Mouse (Mus musculus): ENCODE measurements around the gene Gss.
"Not testable (repeated sequence)": the region's sequence is repeated elsewhere in the genome, so short reads cannot be mapped to it uniquely, and the experiment has no call there.

Gene Gss

DNA sequence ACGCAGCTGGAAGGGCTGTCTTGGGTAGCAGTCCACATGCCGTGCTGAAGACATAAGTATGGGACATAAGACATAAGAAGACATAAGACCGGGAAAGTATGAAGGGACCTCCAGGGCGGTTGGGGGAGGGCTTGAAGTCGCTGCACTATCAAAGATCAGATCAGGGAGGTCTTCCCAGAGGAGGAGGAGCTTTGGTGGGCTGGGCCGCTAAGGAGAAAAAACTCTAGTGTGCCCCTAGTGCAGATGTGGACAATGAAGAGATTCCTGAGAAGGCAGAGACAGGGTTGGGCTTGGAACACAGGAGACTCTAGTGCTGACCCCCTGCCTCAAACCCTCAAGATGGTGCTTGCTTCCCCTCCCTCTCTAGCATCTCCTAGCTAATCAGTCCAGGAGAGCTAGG, 24.4 kb upstream of the Gss start:
- no peak for DNase-seq (ENCODE audit: low spot score)

GRCm38 (mm10) chr2:155613953-155614352, 21.3 kb upstream of the Gss start:
- DNase-seq (ENCODE audit: low spot score), result no peak

GRCm38 (mm10) chr2:155613326-155613755, 20.7 kb upstream of the Gss start:
- DNase-seq (ENCODE audit: low spot score), result peak; percentile 81

- no peak for DNase-seq (ENCODE audit: low spot score)
Observed at GRCm38 (mm10) chr2:155611834-155612550, 19.4 kb upstream of the Gss start.

DNA sequence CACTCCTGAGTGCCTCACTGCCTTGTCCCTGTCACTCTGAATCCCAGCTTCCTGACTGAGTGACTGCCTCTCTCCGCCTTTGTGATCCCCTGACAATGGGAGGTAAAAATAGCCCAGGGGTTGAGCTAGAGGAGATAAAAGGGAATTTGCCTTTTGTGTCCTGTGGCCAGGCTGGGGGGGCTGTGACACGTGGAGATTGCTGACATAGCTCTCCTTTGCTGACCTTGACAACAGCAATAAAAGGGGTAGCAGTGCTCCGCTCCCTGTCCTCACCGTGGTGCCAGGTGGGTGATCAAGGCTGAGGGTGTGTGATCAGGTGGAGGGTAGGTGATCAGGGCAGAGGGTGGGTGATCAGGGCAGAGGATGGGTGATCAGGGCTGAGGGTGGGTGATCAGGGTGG, 18.4 kb upstream of the Gss start, which contains the start of gene Myh7b:
Myh7b (plus strand) TSS at position 235 of the 400 bp plus-strand sequence.
- DNase-seq (ENCODE audit: low spot score), result no peak

DNA sequence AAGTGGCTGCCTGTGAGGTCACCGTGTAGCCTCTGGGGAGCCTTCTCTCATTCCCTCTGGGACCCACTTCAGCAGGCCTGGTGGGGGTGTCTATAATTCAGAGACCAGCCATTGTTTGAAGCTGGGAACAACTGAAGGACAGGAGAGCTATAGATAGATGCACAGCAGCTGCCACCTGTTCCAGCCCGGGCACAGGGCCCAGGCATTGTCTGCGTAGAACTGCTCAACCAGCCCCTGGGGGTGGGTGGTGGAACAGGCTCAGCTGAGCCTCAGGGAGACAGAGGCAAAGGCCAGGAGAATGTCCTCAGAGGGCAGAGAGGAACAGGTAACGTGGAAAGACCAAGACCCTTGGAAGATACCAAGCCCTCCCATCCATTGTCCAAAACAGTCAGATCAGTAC, 13.8 kb upstream of the Gss start:
- no peak for DNase-seq (ENCODE audit: low spot score)

GRCm38 (mm10) chr2:155605236-155605589, 12.6 kb upstream of the Gss start:
- not testable (repeated sequence) for DNase-seq (ENCODE audit: low spot score)

DNA sequence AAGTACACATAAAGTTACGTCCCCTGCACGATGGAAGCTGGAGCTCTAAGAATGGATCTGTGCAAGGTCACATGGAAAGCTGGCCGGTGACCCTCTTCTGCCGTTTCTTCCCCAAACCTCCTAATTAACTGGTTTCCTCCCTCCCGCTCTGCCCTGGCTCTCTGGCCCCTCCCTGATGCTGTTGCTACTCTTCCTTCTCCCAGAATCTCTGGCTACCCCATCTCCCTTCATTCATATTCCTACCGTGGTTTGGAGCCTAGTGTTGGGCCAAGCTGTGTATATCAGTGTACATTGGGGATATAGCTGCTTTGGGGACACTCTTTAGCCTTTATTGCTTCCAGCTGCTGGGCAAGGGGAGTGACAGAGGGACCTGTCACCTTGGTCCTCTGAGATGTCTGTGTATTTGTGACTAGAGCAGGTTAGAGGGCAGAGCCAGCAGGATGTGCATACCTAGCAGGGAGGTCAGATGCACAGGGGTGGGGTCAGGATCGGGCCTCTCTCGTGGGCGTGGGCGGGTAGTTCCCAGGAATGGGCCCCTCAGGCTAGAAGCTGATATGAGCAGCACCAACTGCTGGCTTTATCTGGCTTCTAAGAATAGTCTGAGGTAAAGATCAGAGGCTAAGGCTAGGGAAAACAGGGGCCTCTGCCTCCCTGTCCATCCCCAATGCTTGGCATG, 12.1 kb upstream of the Gss start:
- DNase-seq (ENCODE audit: low spot score), result no peak

GRCm38 (mm10) chr2:155603707-155604106, 11.1 kb upstream of the Gss start:
- DNase-seq (ENCODE audit: low spot score), result no peak

DNA sequence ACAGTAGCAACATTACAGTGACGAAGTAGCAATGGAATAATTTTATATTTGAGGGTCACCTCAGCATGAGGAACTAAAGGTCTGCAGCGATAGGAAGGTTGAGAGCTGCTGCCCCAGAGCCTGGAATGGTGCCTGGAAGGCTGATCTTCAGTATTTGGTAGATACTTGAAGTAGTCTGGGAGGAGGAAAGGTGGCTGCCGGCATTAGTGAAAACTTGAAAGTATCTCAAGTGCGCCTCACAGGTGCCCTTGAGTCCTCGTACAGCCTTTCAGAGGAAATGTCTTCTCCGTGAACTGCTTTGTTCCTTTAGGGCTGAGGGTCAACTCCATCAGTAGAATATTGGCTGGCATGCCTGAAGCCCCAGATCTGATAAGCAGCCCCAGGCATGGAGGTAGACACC, 2.9 kb upstream of the Gss start:
- DNase-seq (ENCODE audit: low spot score), result no peak

DNA sequence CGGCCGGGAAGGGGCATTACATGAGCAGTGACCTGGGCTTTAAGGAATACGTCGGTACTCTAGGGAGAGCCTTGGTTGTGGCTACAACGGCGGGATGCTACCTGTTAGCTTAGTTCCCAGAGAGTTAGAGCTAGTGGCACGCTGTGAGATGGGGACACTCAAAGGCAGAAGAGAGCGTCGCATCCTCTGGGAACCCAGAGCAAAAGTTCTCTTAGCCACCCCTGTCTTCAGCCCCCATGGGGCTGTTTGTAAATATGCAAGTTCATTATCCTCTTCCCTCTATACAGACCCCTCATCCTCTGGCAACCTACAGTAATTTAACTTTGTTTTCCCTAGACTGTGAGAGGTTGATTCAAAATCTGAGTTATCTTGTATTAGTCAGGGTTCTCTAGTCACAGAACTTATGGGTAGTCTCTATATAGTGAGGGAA, 259 bp upstream of the Gss start:
- DNase-seq (ENCODE audit: low spot score), result no peak

DNA sequence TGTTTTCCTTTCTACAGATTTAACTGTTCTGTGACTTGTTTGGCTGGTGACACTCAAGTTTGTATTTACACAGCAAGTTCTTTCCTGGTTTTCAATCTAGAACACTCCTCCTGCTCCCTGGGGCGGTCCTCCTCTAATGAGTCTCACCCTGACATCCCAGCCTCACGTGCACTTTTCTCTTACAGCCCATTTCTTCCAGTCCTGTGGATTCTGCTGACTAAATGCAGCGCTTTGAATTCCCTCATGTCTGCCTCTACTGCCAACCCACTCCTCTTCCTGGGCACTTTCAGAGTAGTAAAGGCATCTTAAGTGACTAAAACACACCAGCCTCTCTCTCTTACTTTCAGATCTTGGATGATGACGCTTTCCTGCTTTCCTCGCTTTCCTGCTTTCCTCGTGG, 934 bp downstream of the Gss start:
- no peak for DNase-seq (ENCODE audit: low spot score)

DNA sequence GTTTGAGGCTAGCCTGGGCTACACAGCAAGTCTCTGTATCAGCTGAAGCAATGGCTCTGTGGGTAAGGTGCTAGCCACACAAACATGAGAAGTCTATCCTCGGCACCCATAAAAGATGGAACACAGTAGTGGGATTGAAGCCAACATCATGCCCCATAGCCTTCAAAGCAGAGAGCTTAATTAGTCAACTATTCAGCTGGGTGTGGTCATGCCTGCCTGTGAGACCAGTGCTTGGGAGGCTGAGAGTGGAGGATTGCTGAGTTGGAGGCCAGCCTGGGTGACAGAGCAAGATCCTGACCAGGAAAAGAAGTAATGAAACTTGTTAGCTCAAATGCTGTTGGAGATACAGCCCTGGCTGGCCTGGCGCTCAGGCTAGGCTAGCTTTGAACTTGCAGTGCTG, 1.7 kb downstream of the Gss start:
- DNase-seq (ENCODE audit: low spot score), result no peak

DNA sequence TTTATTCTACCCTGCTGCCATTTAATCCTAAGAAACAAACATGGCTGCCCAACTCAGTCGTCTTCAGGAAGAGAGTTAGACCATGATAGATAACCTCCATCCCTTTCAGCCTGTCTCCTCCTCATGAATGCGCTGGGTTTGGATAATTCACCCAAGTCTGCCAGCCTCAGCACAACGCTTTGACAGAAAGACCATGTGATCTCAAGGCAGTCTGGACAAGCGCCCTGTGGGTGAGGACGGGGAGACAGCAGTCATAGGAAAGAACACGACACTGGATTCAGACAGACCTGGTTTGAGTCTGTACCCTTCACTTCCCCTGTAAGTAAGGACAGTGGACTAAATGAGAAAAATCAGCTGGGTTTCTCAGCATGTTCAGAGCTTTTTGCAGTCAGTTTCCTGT, 3.1 kb downstream of the Gss start:
- no peak for DNase-seq (ENCODE audit: low spot score)

DNA sequence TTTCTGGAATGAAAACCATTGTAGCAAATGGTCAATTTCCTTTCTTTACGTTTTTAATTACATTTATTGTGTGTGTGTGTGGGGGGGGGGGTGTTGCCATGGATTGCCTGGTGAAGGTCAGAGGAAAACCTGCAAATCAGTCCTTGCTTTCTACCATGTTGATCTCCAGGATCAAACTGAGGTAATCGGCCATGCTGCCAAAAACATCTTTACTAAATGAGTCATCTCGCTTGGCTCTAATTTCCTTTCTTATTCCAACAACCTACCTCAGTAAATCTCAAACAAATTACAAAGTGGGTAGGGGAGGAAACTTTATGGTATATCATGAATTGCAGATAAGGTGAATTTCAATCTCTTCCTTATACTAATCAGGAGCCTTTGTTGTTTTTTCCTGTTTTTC, 4.5 kb downstream of the Gss start:
- DNase-seq (ENCODE audit: low spot score), result no peak

GRCm38 (mm10) chr2:155585486-155585885, 7.1 kb downstream of the Gss start:
- no peak for DNase-seq (ENCODE audit: low spot score)

DNA sequence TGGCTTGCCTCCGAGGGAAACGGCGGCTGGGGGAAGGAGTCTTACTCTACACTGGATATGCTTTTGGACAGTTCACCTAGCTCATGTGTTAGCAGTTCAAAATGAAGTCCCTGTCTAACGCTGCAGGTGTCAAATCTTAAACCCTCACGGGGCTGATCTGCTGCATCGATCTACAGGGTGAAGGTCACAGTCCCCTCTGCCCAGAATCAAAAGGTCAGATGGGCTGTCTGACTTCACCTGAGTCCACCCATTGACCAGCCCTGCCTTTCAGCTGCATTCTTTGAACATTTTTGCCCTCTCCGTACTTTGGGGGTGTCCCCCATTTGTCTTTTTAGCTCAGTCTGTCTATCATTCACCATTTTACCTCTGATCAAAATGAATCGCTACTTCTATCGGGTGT, 7.5 kb downstream of the Gss start:
- no peak for DNase-seq (ENCODE audit: low spot score)

DNA sequence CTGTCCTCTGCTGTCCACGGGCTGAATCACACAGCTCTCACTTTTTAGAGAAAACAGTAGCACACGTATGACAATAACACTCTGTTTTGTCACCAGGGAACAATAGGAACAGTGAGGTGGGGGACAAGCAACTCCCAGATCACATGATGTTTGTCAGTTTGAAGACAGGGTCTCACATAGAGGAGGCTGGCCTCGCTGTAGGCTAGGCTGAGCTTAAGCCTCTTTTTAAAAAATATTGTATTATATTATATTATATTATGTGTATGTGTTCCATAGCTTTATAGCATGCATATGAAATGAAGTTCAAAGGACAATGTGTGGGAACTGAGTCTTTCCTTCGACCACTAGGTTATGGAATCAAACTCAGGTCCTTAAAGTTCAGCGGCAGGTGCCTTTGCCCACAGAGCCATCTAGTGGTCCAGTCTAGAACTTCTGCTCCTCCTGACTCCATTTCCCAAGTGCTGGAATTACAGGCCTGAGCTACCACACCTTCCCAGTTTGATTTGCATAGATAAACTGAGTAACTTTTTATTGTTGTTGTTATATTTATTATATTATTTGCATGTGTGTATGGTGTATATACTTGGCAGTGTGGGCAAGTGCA, 8.6 kb downstream of the Gss start:
- peak; percentile 74 for DNase-seq (ENCODE audit: low spot score)

- DNase-seq (ENCODE audit: low spot score), result no peak
Observed at GRCm38 (mm10) chr2:155582996-155583395, 9.6 kb downstream of the Gss start.

DNA sequence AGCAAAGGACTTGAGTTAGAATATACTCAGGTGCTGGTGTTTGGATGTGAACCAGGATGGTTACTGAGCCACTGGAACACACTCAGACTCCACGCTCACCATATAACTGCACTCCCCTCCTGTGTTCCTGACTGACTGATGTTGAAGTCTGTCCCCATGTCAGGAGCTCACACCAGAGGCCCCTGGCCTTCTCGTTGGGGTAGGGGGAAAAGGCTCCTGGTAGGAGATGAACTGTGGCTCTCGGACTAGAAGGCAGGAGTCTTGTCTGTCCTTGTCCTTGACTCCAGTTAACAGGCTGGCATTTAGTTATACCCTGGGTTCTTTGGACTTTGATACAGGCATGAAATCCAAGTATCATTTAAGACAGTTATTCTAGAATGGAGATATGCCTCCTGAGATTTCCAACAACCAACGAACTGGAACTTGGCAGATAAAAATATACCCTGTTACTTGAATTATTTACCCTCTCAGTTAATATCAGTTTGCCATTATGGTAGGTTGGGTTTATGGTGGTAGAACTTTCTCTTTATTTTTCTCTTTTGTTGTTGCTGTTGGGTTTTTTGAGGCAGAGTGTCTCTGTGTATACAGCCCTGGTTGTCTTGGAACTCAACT, 10.1 kb downstream of the Gss start:
- DNase-seq (ENCODE audit: low spot score), result no peak

- no peak for DNase-seq (ENCODE audit: low spot score)
Observed at GRCm38 (mm10) chr2:155580331-155580730, 12.3 kb downstream of the Gss start.

DNA sequence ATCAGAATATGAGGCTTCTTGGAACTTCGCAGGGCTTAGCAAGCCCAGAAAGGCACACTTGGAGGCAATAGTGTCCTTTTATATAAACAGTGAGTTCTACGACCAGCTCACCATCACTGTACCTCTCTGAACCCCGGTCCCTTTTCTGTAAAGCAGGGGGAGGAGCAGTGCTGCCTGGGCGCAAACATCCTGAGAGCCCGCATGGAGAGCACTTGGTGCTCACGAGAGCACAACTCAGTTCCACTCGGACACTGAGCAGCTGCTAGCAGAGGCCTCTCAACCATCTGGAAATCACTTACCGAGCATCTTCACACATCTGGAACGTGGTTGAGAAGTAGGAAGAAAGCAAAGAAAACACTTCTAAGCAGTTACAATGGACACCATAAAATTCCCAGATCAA, 16.0 kb downstream of the Gss start:
- no peak for DNase-seq (ENCODE audit: low spot score)

- DNase-seq (ENCODE audit: low spot score), result no peak
Observed at GRCm38 (mm10) chr2:155574700-155575099, 17.9 kb downstream of the Gss start.

Data from testis, postnatal 10 days (tissue).